Mouse (Mus musculus) T-cell, adult 2 months (primary cell): ENCODE results near the gene Shq1.

Source experiments
- DNase-seq: peaks from one replicate; pipeline ENCODE4 v3.0.0; 2022; ENCODE audit warnings: low spot score

Shq1 gene

GRCm38 (mm10) chr6:100603702-100604101, 67.3 kb downstream of the Shq1 start:
- no peak for DNase-seq

- no peak for DNase-seq
Measured at GRCm38 (mm10) chr6:100601634-100602033, 69.3 kb downstream of the Shq1 start.

- no peak for DNase-seq
Measured at GRCm38 (mm10) chr6:100593857-100594256, 77.1 kb downstream of the Shq1 start.

GRCm38 (mm10) chr6:100592991-100593390, 78.0 kb downstream of the Shq1 start:
- no peak for DNase-seq

GRCm38 (mm10) chr6:100590602-100591001, 80.4 kb downstream of the Shq1 start:
- no peak for DNase-seq

- DNase-seq, result no peak
Measured at GRCm38 (mm10) chr6:100588876-100589275, 82.1 kb downstream of the Shq1 start.

- no peak for DNase-seq
Measured at GRCm38 (mm10) chr6:100586758-100587157, 84.2 kb downstream of the Shq1 start.

- DNase-seq, result no peak
Measured at GRCm38 (mm10) chr6:100581951-100582350, 89.0 kb downstream of the Shq1 start.

- peak; percentile 36 for DNase-seq
Measured at GRCm38 (mm10) chr6:100581056-100581455, 89.9 kb downstream of the Shq1 start.

GRCm38 (mm10) chr6:100577590-100577989, 93.4 kb downstream of the Shq1 start:
- DNase-seq, result no peak

GRCm38 (mm10) chr6:100576171-100576570, 94.8 kb downstream of the Shq1 start:
- peak; percentile 4 for DNase-seq

- DNase-seq, result no peak
Measured at GRCm38 (mm10) chr6:100566774-100567173, 104.2 kb downstream of the Shq1 start.

GRCm38 (mm10) chr6:100564516-100564915, 106.4 kb downstream of the Shq1 start:
- no peak for DNase-seq

GRCm38 (mm10) chr6:100563552-100564341, 107.2 kb downstream of the Shq1 start:
- DNase-seq, result peak; percentile 28

- DNase-seq, result peak; percentile 27
Measured at GRCm38 (mm10) chr6:100562719-100563551, 108.0 kb downstream of the Shq1 start.

- no peak for DNase-seq
Measured at GRCm38 (mm10) chr6:100558057-100558456, 112.9 kb downstream of the Shq1 start.

GRCm38 (mm10) chr6:100542154-100542997, 128.6 kb downstream of the Shq1 start:
- no peak for DNase-seq

GRCm38 (mm10) chr6:100539698-100540097, 131.3 kb downstream of the Shq1 start:
- DNase-seq, result no peak

- DNase-seq, result no peak
Measured at GRCm38 (mm10) chr6:100538570-100538969, 132.4 kb downstream of the Shq1 start.

- DNase-seq, result no peak
Measured at GRCm38 (mm10) chr6:100537987-100538386, 133.0 kb downstream of the Shq1 start.

GRCm38 (mm10) chr6:100537042-100537441, 133.9 kb downstream of the Shq1 start:
- DNase-seq, result no peak

- no peak for DNase-seq
Measured at GRCm38 (mm10) chr6:100533364-100533763, 137.6 kb downstream of the Shq1 start.
